26 mouse cellular contexts compared by ENCODE assay signal in the genomic region with DNA sequence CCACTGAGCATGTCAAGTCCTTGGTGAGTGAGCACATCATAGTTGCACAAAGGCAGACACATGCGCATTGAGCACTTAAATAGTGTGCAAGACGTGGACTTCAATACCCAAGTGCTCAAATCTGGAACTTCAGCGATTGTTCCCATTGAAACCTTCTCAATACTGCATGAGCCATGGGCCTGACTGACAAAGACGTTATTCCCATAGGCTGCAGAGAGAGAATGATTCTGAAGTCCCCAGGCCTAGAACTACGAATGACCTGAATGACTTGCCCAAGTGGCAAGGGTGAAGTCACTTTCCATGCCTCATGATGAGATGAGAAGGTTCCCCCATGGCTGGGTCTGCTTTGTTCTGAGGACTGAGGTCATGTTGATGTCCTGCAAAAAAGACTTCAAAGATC.
"Had no signal": no experiment of that assay in that cellular context is flagged by ENCODE, and none has a peak within 500 bp of the region (broad histone marks: within the 10 kb centered on the region; RNA-seq: fewer than 3 reads in every experiment).

No protein-coding gene starts in this region.

- H3K4me2 ChIP-seq: embryonic facial prominence, embryonic 12.5 days; embryonic facial prominence, embryonic 13.5 days; embryonic facial prominence, embryonic 15.5 days; forebrain, embryonic 12.5 days; forebrain, embryonic 13.5 days; forebrain, embryonic 15.5 days had no signal

- H3K27me3 ChIP-seq: embryonic facial prominence, embryonic 12.5 days; embryonic facial prominence, embryonic 13.5 days; embryonic facial prominence, embryonic 15.5 days; forebrain, embryonic 12.5 days; forebrain, embryonic 13.5 days; forebrain, embryonic 15.5 days had no signal

- H3K4me1 ChIP-seq: forebrain, embryonic 12.5 days had no signal

- H3K4me3 ChIP-seq: embryonic facial prominence, embryonic 10.5 days; embryonic facial prominence, embryonic 12.5 days; embryonic facial prominence, embryonic 13.5 days; embryonic facial prominence, embryonic 15.5 days; erythroblast, embryonic 14.5 days; forebrain, embryonic 10.5 days; forebrain, embryonic 12.5 days; forebrain, embryonic 13.5 days; forebrain, embryonic 15.5 days; gastrocnemius, adult 2 months; heart, adult 2 months had no signal

- H3K36me3 ChIP-seq: embryonic facial prominence, embryonic 10.5 days; embryonic facial prominence, embryonic 12.5 days; embryonic facial prominence, embryonic 13.5 days; embryonic facial prominence, embryonic 15.5 days; forebrain, embryonic 10.5 days; forebrain, embryonic 12.5 days; forebrain, embryonic 15.5 days had no signal

- H3K27ac ChIP-seq: embryonic facial prominence, embryonic 10.5 days; embryonic facial prominence, embryonic 12.5 days; embryonic facial prominence, embryonic 13.5 days; embryonic facial prominence, embryonic 15.5 days; forebrain, embryonic 10.5 days; forebrain, embryonic 12.5 days; forebrain, embryonic 13.5 days; forebrain, embryonic 15.5 days; gastrocnemius, adult 2 months; heart, adult 2 months had no signal

- H3K9ac ChIP-seq: embryonic facial prominence, embryonic 12.5 days; embryonic facial prominence, embryonic 13.5 days; embryonic facial prominence, embryonic 15.5 days; forebrain, embryonic 12.5 days; forebrain, embryonic 13.5 days; forebrain, embryonic 15.5 days; forebrain, postnatal 0 days had no signal

- ATAC-seq: forebrain, embryonic 13.5 days; forebrain, embryonic 14.5 days; forebrain, embryonic 15.5 days; forebrain, embryonic 16.5 days; forebrain, postnatal 0 days had no signal

- DNase-seq: cerebellum, adult 9-10 months; cerebellum, adult 9-11 months; cerebellum, postnatal 10 days; cerebellum, postnatal 14 days; cerebellum, postnatal 25 days; cerebellum, postnatal 36 days; embryo, embryonic 11 days; forebrain, postnatal 0 days; gastrocnemius, adult 2 months; gastrocnemius, postnatal 10 days; gastrocnemius, postnatal 14 days; gastrocnemius, postnatal 25 days; gastrocnemius, postnatal 36 days; heart, adult 18-20 months; heart, adult 2 months had no signal

- H3K9me3 ChIP-seq: embryonic facial prominence, embryonic 10.5 days; embryonic facial prominence, embryonic 12.5 days; embryonic facial prominence, embryonic 13.5 days; embryonic facial prominence, embryonic 15.5 days; forebrain, embryonic 10.5 days; forebrain, embryonic 12.5 days; forebrain, embryonic 13.5 days; forebrain, embryonic 15.5 days had no signal
